Mouse (Mus musculus) kidney, adult 2 months (tissue): ENCODE data around the gene Il1a. TPM values are rescaled to one million over a fixed set of nuclear protein-coding genes. Genes with fewer than 3 reads are reported as not detected.

Experiments
- DNase-seq: peaks from one replicate; pipeline ENCODE4 v3.0.0; 2021
- H3K27ac ChIP-seq: fragments of 200-500 bp; 2 replicates; pipeline ENCODE4 v1.5.1; 2012; ENCODE audit warnings: low read depth, low read length, control low read depth, inconsistent platforms; ENCODE audit not compliant: insufficient read depth
- H3K27me3 ChIP-seq: fragments of 200-500 bp; replicated peaks from 2 replicates; pipeline ENCODE4 v1.6.1; 2012; ENCODE audit warnings: mild to moderate bottlenecking, moderate library complexity, low read length, inconsistent platforms; ENCODE audit not compliant: control insufficient read depth, insufficient read depth
- H3K36me3 ChIP-seq: fragments of 200-500 bp; 2 replicates; pipeline ENCODE4 v1.6.1; 2012; ENCODE audit warnings: mild to moderate bottlenecking, moderate library complexity, low read length, inconsistent platforms; ENCODE audit not compliant: control insufficient read depth, insufficient read depth
- H3K4me1 ChIP-seq: fragments of 200-500 bp; 2 replicates; pipeline ENCODE4 v1.6.1; 2011; ENCODE audit warnings: low read length; ENCODE audit not compliant: control insufficient read depth, insufficient read depth
- H3K4me3 ChIP-seq: fragments of 200-500 bp; 2 replicates; pipeline ENCODE4 v1.5.1; 2011; ENCODE audit warnings: mild to moderate bottlenecking, low read depth, low read length, control low read depth; ENCODE audit not compliant: insufficient read depth
- CTCF ChIP-seq: fragments of 200-500 bp; conservative IDR thresholded peaks from 2 replicates; pipeline ENCODE4 v1.5.1; 2011; ENCODE audit warnings: low read depth, mild to moderate bottlenecking, control low read depth, low read length, moderate library complexity, mixed read lengths; ENCODE audit not compliant: insufficient read depth, insufficient read length
- POLR2A ChIP-seq: fragments of 200-500 bp; IDR thresholded peaks from one replicate; pipeline ENCODE4 v1.6.1; 2011; ENCODE audit warnings: low read depth, low read length, control low read depth
- WGBS: fragments of 180-500 bp; shearing (Covaris S2); methylation state at CpG from one replicate; pipeline ENCODE4 v1.1.7; 2018; 5-methylcytosine and 5-hydroxymethylcytosine counted together
- polyA plus RNA-seq: library from polyadenylated mRNA; depleted of rRNA; stranded (reverse); fragments of >200 nt; gene quantifications from 2 replicates; pipeline ENCODE4 v1.2.3, GENCODE M21; 2012; rRNA removed

Gene Il1a
- polyA plus RNA-seq = not detected in 2 replicates

- WGBS = 88% methylated on average over 7 of the region's 7 CpGs
- no peaks in the 10 kb centered on the region for H3K4me1 ChIP-seq
- H3K27me3 ChIP-seq = no peaks in the 10 kb centered on the region
- H3K36me3 ChIP-seq = no peaks in the 10 kb centered on the region
- TF ChIP-seq POLR2A (no peak), CTCF (no peak)
- H3K27ac ChIP-seq = no peak within 1 kb of the TSS
- no peak within 1 kb of the TSS for H3K4me3 ChIP-seq
- no peak for DNase-seq
Measured at GRCm38 (mm10) chr2:129309836-129310235, at the start of gene Il1a. Gene Il1a, minus strand, starts transcription at chr2:129309972.

- WGBS = 63% methylated on average over 6 of the region's 6 CpGs
- DNase-seq = peak; percentile 11
- no peaks in the 10 kb centered on the region for H3K36me3 ChIP-seq
- no peaks in the 10 kb centered on the region for H3K4me1 ChIP-seq
- TF ChIP-seq CTCF = no peak
- no peak for TF ChIP-seq POLR2A
- H3K27ac ChIP-seq = no peak overlapping the region
- H3K4me3 ChIP-seq = no peak overlapping the region
- no peaks in the 10 kb centered on the region for H3K27me3 ChIP-seq
Measured at GRCm38 (mm10) chr2:129338138-129338621, 28.4 kb upstream of the Il1a start.

GRCm38 (mm10) chr2:129333471-129333870, 23.7 kb upstream of the Il1a start:
- DNase-seq = no peak
- TF ChIP-seq CTCF = no peak
- no peak for TF ChIP-seq POLR2A
- 69% methylated on average over 4 of the region's 4 CpGs for WGBS

GRCm38 (mm10) chr2:129330540-129330939, 20.8 kb upstream of the Il1a start:
- Histone ChIP-seq H3K27ac (no peak overlapping the region), H3K36me3 (no peaks in the 10 kb centered on the region), H3K4me1 (no peaks in the 10 kb centered on the region), H3K4me3 (no peak overlapping the region), H3K27me3 (no peaks in the 10 kb centered on the region)
- DNase-seq = peak; percentile 16
- TF ChIP-seq CTCF = no peak
- TF ChIP-seq POLR2A = no peak
- 72% methylated on average over 13 of the region's 13 CpGs for WGBS

More at GRCm38 (mm10) chr2:129333471-129333870, 23.7 kb upstream of the Il1a start:
- Histone ChIP-seq H3K4me3 (no peak overlapping the region), H3K27me3 (no peaks in the 10 kb centered on the region), H3K36me3 (no peaks in the 10 kb centered on the region), H3K4me1 (no peaks in the 10 kb centered on the region), H3K27ac (no peak overlapping the region)

- DNase-seq = no peak
- WGBS = 49% methylated on average over 7 of the region's 7 CpGs
- H3K27ac ChIP-seq = no peak overlapping the region
- no peaks in the 10 kb centered on the region for H3K4me1 ChIP-seq
- no peak for TF ChIP-seq POLR2A
- no peak for TF ChIP-seq CTCF
- H3K36me3 ChIP-seq = no peaks in the 10 kb centered on the region
- no peaks in the 10 kb centered on the region for H3K27me3 ChIP-seq
- H3K4me3 ChIP-seq = no peak overlapping the region
Measured at GRCm38 (mm10) chr2:129330024-129330423, 20.3 kb upstream of the Il1a start.

DNA sequence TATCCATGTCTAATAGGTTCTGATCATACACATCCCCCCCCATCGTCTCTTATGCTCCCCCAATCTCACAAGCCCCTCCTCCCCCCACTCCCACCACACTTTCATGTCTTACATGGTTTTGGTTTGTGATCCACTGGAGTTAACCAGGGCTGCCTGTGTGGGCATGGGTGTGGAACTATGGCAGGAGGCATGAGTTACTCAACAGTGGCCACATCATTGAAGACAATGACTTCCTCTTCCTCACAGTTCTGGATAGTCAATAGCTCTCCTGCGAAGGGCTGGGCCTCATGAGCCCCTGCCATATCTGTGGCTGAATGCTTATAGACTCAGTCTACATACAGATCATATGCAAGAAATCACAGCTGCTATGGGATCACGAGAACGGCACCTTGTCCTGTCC, 18.5 kb upstream of the Il1a start:
- Histone ChIP-seq H3K27me3 (no peaks in the 10 kb centered on the region), H3K27ac (no peak overlapping the region), H3K4me3 (no peak overlapping the region), H3K36me3 (no peaks in the 10 kb centered on the region), H3K4me1 (no peaks in the 10 kb centered on the region)
- no peak for DNase-seq
- 87% methylated on average over 4 of the region's 4 CpGs for WGBS
- TF ChIP-seq CTCF = no peak
- TF ChIP-seq POLR2A = no peak

DNA sequence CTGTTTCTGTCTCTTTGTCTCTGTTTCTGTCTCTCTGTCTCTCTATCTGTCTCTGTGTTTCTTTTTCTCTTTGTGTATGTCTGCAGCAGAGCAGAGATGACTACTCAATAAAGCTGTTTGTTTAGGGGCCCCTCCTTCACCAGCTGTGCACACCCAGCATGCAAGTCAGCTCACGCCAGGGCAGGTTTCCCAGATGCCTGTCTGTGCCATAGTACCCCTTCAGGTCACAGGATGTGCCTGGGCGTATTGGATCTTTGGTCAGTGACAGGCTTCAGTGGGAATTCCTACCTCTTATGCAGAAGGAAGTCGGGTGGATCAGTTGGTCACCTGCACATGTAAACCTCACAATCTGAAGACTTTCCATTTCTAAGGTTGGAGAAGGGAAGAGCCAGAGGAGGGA, 14.4 kb upstream of the Il1a start:
- WGBS = 81% methylated on average over 3 of the region's 3 CpGs
- TF ChIP-seq POLR2A = no peak
- no peak for TF ChIP-seq CTCF
- Histone ChIP-seq H3K4me3 (no peak overlapping the region), H3K36me3 (no peaks in the 10 kb centered on the region), H3K4me1 (no peaks in the 10 kb centered on the region), H3K27me3 (no peaks in the 10 kb centered on the region; the same call in 1 of the 2 replicates), H3K27ac (no peak overlapping the region)
- DNase-seq = no peak

DNA sequence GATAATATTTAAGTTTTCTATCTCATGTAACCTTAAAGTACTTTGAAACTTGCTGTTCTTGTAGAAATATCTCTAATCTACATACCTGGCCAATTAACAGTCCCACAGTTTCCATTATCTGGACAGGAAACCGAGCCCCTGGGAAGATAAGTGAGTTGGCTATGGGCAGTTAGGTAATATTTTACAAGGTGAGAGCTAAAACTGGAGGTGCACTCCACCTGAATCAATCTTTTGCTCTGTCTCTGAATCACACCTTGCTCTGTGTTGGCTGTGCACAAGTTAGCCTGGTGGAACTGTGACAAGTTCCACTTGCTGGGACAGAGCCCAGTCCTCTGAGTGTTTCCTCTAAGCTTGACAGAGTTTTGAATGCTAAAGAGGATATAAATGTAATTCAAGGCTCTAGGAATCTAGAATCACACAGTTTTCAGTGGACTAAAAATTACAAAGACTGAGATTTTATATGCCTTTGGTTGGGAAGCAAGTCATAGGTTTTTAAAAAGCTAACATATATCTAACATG, 12.4 kb upstream of the Il1a start:
- H3K36me3 ChIP-seq = no peaks in the 10 kb centered on the region
- no peaks in the 10 kb centered on the region for H3K4me1 ChIP-seq
- no peak overlapping the region for H3K4me3 ChIP-seq
- 55% methylated on average over 1 of the region's 1 CpGs for WGBS
- no peak for DNase-seq
- TF ChIP-seq POLR2A (no peak), CTCF (no peak)
- H3K27me3 ChIP-seq = no peaks in the 10 kb centered on the region; the same call in 1 of the 2 replicates
- H3K27ac ChIP-seq = no peak overlapping the region
